Mouse (Mus musculus) large intestine, adult 2 months (tissue): Measurements from ENCODE around the gene Gm9817. TPM values are rescaled to one million over a fixed set of nuclear protein-coding genes. Genes with fewer than 3 reads are reported as not detected.
"Not testable (repeated sequence)": the region's sequence is repeated elsewhere in the genome, so short reads cannot be mapped to it uniquely, and the experiment has no call there.

ENCODE experiments used
- DNase-seq: peaks from one replicate; pipeline ENCODE4 v3.0.0-alpha.2; 2012; ENCODE audit warnings: low read depth, low spot score
- WGBS: fragments of 180-500 bp; shearing (Covaris S2); methylation state at CpG from one replicate; pipeline ENCODE4 v1.1.7; 2018; 5-methylcytosine and 5-hydroxymethylcytosine counted together
- polyA plus RNA-seq: library from polyadenylated mRNA; depleted of rRNA; stranded (reverse); fragments of >200 nt; gene quantifications from 2 replicates; pipeline ENCODE4 v1.2.3, GENCODE M21; 2012; rRNA removed

The Gm9817 gene
- polyA plus RNA-seq = 0.11 and 0.46 TPM in 2 replicates

DNA sequence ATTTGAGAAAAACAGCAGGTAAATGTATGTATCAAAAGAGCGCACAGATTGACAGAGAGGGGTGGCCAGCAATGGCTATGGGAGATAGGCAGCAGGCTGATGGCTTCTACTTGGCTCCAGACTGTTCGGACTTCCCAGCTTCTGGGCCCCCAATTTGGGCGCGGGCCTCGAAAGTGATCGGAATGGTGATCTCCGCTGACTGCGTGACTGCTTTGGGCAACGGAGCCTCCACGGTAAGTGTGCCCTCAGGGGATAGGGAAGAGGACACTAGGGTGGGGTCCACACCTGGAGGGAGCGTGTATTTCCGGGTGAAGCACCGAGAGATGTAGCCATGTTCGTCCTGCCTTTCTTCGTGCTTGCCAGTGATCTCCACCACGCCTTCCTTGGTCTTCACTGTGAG is at the start of gene Gm9817:
Gene Gm9817, plus strand, starts transcription at position 301 of the 400 bp plus-strand sequence.
- WGBS = 70% methylated on average over 16 of the region's 16 CpGs

DNA sequence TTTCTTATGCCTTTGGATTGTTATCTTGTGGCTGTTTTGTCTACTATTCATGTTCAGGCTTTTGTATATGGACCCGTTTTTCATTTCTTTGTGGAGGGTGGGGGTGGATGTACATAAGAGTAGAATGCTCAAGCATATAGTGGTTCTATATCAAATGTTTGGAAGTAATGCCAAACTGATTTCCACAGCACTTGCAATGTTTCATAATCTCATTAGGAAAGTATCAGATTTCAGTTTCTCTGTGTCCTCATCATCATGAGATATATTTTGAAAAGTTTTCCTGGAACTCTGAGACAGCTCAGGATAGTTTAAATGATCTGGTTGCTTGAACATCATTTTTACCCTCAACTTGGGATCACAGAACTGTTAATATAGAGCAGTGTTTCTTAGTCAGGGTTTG is 48.7 kb upstream of the Gm9817 start:
- 84% methylated on average over 1 of the region's 1 CpGs for WGBS
- no peak for DNase-seq

More for the DNA sequence above, at the start of gene Gm9817:
- DNase-seq = not testable (repeated sequence)

DNA sequence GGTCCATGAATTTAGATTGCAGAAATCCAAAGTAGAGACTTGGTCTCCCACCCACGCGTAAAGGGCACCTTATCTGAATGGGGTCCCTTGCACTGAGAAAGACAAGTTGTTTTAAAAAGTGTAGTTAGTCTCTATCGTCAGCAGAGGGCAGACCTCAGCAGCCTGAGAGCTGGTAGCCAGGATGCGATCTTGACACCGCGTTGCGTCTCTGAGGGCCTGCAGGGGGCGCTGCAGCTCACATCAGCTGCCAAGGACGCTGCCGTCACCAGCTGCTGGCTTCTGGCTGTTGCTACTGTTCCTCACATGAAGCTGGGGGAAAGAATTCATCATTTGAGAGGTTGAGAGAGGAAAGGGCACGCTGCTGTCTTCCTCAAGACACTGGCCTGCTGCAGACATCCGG is 47.7 kb upstream of the Gm9817 start:
- DNase-seq = peak; percentile 88

DNA sequence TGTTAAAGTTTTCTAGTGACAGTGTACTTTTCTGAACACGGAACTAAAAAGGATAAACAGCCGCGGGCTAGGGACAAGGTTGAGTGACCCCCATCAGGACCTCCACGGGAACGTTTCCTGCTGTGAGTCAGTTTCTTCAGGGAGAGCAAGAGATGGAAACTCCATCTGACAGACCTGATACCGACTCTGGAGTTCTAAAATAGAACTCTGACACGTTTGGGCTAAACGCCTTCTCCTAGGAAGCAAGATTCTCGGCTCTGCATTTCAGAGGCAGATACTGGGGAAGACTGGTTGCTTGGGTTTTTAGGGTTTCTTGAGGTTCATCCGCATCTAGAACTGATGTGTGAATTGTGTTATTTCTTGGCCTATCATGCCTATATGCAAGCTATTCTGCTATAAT is 47.2 kb upstream of the Gm9817 start:
- DNase-seq = no peak
- 60% methylated on average over 10 of the region's 10 CpGs for WGBS

More for the DNA sequence above, 47.7 kb upstream of the Gm9817 start:
- WGBS = 11% methylated on average over 12 of the region's 12 CpGs

DNA sequence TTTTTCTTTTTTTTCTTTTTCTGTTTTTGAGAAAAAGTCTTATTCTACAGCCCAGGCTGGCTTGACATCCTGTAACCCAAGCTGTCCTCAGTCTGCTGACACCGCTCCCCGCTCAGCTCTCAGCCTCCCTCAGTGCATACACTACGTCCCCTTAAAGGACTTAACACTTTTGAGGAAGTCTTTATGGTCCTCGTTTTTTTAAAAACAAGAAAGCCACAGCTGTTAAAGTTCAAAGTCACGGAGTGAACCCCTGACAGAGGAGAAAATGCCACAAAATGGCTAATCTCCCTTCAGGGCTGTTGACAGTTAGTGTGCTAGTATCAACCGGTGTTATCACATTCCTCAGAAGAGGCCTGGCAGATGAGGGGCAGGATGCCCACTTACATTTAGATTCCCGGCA is 46.7 kb upstream of the Gm9817 start:
- WGBS = 67% methylated on average over 7 of the region's 7 CpGs
- no peak for DNase-seq

DNA sequence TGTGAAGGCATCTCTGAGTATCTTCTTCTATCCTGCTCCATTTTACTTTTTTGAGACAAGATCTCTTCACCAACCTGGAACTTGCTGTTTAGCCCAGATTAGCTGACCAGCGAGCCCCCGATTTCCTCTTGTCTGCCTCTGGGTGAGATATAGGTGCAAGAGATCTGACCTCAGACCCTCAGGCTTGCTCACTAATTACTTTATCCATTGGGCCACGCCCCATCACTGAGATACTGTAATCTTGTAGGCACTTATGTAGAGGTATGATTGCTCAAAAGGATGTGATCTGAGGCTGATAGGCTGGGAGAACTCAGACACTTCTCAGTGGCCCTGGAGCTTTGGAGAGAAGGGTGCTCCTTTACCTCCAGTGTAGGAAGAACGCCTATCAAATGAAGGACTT is 46.0 kb upstream of the Gm9817 start:
- no peak for DNase-seq
- 91% methylated on average over 4 of the region's 4 CpGs for WGBS

DNA sequence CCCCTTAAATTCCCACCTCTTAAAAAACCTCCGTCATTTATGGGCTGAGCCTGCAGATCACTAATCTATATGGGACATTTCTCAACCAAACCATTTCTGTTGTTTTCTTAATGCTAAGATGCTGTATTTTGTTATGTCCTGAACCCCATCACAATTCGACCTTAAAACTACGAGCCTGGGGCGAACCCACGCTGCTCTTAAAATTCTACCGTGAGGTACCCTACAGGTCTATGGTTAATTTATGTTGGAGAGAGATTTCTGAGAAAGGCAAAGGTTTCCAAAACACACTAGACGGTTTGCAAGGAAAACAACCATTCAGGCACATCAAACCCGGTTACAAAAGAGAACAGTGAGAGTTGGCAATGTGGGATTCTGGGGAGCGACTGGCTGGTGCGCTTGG is 45.1 kb upstream of the Gm9817 start:
- WGBS = 90% methylated on average over 10 of the region's 10 CpGs
- no peak for DNase-seq

DNA sequence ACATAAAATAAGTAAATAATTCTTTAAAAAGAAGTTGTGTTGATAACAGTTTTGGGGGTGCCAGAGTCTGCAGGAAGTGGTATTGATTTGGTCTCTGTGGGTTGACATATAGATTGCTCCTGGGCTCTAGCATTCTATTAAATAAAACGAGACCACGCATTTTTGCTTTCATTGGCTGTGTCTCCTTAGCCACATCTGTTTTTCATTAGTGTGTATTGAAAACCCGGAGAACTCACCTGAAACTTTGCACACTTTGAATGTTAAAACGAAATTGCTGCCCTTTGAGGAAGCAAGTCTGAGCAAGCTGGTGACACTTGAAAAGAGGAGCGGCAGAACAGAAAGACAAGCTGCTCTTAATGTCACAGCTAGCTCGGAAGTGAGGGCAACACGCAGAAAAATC is 43.7 kb upstream of the Gm9817 start:
- WGBS = 79% methylated on average over 7 of the region's 7 CpGs
- DNase-seq = no peak

DNA sequence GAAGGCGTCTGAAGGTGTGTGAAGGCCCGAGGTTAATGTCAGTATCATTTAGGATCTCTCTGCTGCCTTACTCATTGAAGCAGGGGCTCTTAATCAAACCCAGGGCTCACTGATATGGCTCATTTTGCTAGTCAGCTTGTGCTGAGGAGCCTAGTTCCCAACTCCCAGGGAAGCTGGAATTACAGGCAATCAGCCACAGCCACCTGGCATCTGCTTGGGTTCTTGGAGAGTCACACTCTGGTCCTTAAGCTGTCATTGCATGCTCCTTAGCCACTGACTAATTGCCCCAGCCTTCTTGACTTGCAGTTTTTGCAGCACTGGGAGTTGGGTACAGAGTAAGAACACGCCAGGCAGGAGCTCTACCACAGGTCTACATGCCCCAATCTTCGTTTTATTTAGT is 42.1 kb upstream of the Gm9817 start:
- DNase-seq = no peak
- WGBS = 90% methylated on average over 4 of the region's 4 CpGs

DNA sequence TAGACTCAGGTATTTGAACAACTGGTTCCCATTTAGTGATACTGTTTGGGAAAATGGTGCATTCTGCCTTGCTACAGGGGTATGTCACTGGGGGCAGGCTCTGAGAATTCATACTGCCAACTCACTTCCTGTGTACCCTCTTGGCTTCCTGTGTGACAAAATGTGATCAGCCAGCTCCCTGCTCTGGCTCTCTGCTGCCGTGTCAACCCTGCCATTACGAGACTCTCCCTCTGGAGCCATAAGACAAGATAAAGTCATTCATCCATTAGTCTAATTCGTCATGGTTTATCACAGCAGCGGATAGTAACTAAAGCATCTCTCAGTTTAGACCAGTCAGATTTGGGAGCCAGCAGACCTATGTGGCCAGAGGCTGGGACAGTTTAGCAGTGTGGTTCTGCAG is 38.3 kb upstream of the Gm9817 start:
- WGBS = 72% methylated on average over 4 of the region's 4 CpGs
- DNase-seq = no peak

DNA sequence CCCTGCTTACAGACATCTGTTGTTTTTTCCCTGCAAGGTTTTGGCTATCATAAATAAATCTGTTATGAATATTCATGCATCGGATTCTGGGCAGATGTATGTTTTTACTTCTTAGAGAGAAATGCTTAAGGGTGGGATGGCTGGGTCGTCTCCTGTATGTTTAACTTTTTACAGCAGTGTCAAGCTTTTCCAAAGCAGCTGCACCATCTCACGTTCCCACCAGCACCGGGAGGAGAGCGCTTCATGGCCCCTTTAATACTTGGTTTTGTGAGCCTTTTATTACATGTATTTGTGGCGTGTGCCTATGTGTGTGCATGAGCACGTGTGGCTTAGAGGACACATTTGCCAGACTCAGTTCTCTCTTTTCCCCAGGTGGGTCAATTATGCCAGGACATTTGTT is 37.8 kb upstream of the Gm9817 start:
- DNase-seq = no peak
- 69% methylated on average over 7 of the region's 7 CpGs for WGBS

DNA sequence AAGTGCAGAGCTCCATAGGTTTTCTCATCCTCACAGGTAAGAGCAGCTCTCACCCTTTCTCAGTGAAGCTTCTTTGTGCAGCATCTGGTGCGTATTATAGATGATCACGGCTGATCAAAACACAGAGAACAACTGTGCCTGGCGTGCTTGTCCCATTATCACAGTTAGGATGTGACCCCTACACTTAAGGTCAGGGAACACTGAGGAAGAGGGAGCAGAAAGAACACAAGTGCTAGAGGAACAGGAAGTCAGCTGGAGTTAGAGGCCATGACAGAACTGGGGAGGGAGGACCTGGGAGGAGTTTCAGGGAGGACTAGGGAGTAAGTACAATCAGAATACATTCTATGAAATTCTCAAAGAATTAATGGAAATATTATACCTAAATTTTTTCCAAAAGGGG is 35.0 kb upstream of the Gm9817 start:
- DNase-seq = no peak
- 83% methylated on average over 3 of the region's 3 CpGs for WGBS

DNA sequence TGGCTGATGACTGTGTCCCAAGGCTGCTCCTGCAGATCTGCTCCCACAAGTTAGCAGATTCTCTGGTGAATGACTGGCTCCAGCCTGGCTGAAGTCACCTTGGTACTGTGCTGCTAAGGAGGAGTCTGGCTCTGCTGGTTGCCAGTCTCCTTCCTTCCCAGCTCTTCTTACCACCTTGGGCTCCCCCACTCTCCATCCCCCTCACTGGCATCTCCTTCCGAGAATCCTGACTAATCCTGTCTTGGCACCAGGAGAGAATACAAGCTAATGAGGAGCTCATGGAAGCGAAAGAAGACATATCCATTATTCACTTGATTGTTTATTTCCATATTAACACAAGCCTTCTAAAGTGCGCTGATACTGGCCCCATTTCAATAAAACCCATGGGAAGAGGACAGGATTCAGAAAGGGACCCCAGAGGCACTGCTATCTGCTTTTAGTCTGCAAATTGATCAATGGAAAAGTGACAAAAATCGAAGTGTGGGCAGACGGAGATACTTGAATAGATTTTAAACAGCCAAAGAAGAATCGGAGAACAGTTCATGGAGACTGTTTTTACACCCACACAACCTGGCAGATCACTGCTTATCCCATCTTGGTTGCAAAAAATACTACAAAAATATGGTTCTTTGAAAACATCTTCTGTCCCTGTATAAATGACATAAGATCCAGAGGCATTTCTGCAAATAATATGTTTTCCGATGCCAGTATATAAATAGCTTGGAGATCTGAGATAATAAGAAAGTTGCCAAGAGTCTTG is 29.1 kb upstream of the Gm9817 start:
- DNase-seq = no peak
- 81% methylated on average over 7 of the region's 7 CpGs for WGBS

DNA sequence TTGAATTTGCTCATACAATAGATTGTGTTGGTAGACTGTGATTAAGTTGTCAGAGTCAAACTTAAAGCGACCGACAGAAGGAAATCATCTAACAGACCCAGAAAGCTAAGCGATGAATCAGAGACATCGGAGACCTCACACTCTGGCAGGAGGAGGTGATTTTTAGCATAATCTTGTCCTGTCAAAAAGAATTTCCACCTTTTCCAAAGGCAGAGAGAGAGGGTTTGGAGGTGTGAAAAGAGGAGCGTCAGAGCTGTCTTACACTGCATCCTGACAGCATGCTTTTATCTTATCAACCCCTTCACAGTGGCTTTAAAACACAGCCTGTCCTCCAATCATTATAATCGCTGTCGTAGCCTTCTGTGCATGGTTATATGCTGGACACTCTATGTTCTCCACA is 25.7 kb upstream of the Gm9817 start:
- DNase-seq = no peak
- WGBS = 90% methylated on average over 7 of the region's 7 CpGs

DNA sequence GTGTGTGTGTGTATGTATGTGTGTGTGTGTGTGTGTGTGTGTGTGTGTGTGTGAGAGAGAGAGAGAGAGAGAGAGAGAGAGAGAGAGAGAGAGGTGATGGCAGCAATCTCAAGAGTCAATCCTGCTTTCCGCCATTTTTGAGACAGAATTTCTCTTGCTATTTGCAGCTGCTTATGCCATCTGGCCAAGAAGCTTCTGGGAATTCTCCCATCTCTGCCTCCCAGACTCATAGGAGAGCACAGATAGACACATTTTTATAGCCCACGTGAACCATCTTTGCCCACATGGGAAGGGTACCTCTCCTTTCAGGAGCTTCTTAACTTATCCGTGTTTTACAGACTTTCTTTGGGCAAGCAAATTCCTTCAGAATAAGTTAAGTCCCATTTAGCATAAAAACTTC is 24.6 kb upstream of the Gm9817 start:
- no peak for DNase-seq
- WGBS = 88% methylated on average over 3 of the region's 3 CpGs

DNA sequence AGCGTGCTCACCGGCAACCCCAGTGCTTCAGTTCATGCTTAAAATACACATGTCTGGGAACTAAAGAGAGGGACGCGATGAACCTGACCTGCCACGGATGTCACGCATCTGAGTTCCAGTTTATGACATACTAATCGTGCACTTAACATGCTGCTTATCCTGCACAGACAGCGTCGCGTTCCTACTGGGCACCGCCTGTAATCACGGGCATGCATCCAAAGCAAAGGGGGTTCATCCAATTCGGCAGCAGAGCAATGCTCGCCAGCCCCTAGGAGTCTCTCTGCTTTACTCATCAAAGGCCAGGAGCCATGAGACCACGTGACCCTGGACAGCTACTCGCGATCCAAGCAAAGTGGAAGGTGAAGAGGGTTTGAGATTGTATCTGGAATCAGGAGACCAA is 19.3 kb upstream of the Gm9817 start:
- WGBS = 89% methylated on average over 17 of the region's 17 CpGs
- no peak for DNase-seq

DNA sequence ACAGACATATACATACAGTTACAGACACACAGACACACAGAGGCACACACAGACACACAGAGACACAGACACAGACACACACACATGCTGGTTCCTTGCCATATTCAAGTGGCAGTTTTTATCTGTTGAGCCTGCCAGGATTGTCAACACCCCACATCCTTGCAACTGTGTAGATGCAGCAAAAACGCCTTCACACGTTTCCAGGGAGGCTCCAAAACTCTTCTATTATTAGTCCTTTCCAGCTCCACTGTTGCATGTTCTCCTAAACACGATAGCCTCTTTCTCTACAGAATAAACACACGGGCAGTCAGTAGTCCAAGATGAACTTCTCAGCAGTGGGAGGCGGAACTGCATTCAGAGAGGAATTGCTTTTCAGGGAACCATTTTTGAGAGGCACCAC is 15.3 kb upstream of the Gm9817 start:
- WGBS = 66% methylated on average over 5 of the region's 5 CpGs
- DNase-seq = no peak

DNA sequence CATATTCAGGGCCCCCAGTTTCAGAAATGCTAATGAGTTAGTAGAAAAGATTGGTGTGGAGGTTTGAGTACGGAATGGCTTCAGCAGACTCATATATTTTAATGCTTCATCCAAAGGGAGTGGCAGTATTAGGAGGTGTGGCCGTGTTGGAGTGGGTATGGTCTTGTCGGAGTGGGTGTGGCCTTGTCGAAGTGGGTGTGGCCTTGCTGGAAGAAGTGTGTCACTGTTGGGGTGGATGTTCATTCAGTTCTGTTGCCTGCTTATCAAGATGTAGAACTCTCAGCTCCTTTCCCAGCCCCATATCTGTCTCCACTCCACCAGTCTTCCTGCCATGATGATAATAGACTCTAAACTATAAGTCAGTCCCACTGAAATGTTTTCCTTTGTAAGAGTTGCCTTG is 13.5 kb upstream of the Gm9817 start:
- no peak for DNase-seq
- WGBS = 68% methylated on average over 4 of the region's 4 CpGs

DNA sequence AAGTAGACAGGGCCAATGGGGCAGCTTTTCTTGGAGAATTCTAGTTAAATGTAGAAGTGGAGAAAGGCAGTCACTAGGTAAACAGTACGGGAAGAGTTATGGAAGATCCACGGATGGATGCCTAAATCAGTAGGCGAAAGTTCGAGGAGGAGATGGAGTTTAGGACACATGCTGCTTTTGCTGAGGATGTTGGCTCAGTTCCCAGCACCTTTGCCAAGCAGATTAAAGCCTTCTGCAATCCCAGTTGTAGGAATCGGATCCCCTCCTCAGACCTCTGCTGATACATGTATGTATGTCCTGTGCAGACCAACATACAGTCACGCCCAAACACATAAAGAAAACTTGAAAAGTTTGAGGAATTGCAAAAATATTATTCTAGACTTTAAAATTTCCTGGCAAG is 8.1 kb upstream of the Gm9817 start:
- no peak for DNase-seq
- 79% methylated on average over 6 of the region's 6 CpGs for WGBS

DNA sequence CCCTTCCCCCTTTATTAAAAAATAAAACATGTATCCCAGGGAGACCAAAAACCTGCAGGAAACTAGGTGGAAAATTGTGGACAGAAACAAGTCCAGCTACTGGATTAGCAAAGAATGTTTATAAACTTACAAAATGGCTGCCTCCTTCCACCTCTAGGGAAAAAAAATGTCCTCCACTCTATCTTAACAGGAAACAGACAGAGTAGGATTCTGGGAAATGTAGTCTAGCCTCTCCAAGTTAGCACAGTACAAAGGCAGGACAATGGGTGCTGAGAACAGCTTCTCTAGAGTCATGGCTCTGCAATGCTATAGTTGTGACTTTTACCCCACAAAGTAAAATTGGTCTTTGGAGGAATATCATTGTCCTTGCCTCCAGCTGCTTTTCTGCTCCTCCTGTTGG is 3.5 kb upstream of the Gm9817 start:
- no peak for DNase-seq

DNA sequence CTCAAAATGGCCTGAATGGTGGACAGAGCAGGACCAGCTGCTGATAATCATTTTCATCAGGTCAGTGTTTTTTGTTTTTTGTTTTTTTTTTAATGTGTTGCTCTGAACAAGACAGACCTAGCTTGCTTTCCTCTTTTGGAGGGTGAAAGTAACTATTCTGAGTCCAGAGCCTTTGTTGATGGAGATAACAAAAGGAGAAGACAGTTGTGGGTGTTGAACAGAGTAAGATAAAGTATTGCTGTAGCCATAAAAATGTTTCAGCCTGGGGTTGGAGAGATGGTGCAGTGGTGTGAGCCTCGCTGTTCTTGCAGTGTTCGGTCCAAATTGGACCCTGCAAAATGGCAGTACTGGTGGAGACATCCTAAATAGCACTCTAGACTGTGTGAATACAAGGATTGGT is 2.8 kb upstream of the Gm9817 start:
- DNase-seq = no peak
- WGBS = 96% methylated on average over 2 of the region's 2 CpGs

DNA sequence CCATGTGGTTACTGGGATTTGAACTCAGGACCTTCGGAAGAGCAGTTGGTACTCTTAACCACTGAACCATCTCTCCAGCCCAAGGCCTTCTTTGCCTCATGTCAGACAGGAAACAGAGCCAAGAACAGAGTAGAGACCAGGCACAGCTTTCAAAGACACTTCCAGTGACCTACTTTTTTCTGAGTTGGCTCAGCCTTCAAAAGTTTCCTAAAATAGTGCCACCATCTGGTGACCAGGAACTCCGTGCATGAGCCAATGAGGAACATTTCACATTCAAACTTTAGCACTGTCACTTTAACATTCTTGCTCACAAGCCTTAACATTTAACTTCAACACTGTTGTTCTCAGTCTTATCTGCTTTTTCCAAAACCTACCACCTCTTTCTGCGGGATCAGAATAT is 2.3 kb downstream of the Gm9817 start:
- no peak for DNase-seq
- 90% methylated on average over 3 of the region's 3 CpGs for WGBS
